Mouse (Mus musculus): ENCODE data around the gene Macf1. TPM values are rescaled to one million over a fixed set of nuclear protein-coding genes. Genes with fewer than 3 reads are reported as not detected.

Gene Macf1
- polyA plus RNA-seq, 1 experiment from 2014 or later, result 120 TPM

GRCm38 (mm10) chr4:123411006-123411731, 273.0 kb downstream of the Macf1 start:
- ATAC-seq (ENCODE audit: low FRiP score), result no peak; the same call in 1 of the 2 replicates
- peak overlapping the region; percentile 65 for H3K4me3 ChIP-seq (replicated peaks; ENCODE audit: low read length)

GRCm38 (mm10) chr4:123409752-123410151, 274.4 kb downstream of the Macf1 start:
- H3K36me3 ChIP-seq (replicated peaks; ENCODE audit: control insufficient read depth, insufficient read depth), result 0 out of 2 replicates have a peak, but pooled peaks cover 13% of the 10 kb centered on the region
- peaks cover 66% of the 10 kb centered on the region for H3K4me1 ChIP-seq (replicated peaks; ENCODE audit: control insufficient read depth, insufficient read depth, low read length)
- no peak overlapping the region for H3K9ac ChIP-seq
- H3K9me3 ChIP-seq (ENCODE audit: control insufficient read depth, low read length), result no peaks in the 10 kb centered on the region
- H3K27ac ChIP-seq, result 0 out of 2 replicates have a peak overlapping the region, but pooled peaks have one; percentile 9
- H3K4me2 ChIP-seq (replicated peaks), result peak overlapping the region; percentile 89; the same call in 1 of the 2 replicates
- ATAC-seq (ENCODE audit: low FRiP score), result no peak
- no peaks in the 10 kb centered on the region for H3K27me3 ChIP-seq (ENCODE audit: control insufficient read depth, insufficient read depth, low read length)
- no peak for DNase-seq (ENCODE audit: low spot score)
- no peak overlapping the region for H3K4me3 ChIP-seq (replicated peaks; ENCODE audit: low read length)
- 88% methylated on average over 1 of the region's 1 CpGs for WGBS

More at GRCm38 (mm10) chr4:123411006-123411731, 273.0 kb downstream of the Macf1 start:
- WGBS, result 2% methylated on average over 35 of the region's 36 CpGs
- no peaks in the 10 kb centered on the region for H3K9me3 ChIP-seq (ENCODE audit: control insufficient read depth, low read length)
- H3K4me2 ChIP-seq (replicated peaks), result peak overlapping the region; percentile 89
- peak overlapping the region; percentile 89 for H3K27ac ChIP-seq
- DNase-seq (ENCODE audit: low spot score), result peak; percentile 39
- H3K27me3 ChIP-seq (ENCODE audit: control insufficient read depth, insufficient read depth, low read length), result no peaks in the 10 kb centered on the region
- H3K9ac ChIP-seq, result peak overlapping the region; percentile 70
- 0 out of 2 replicates have a peak, but pooled peaks cover 13% of the 10 kb centered on the region for H3K36me3 ChIP-seq (replicated peaks; ENCODE audit: control insufficient read depth, insufficient read depth)
- H3K4me1 ChIP-seq (replicated peaks; ENCODE audit: control insufficient read depth, insufficient read depth, low read length), result peaks cover 52% of the 10 kb centered on the region

- H3K4me1 ChIP-seq (replicated peaks; ENCODE audit: control insufficient read depth, insufficient read depth, low read length), result peaks cover 72% of the 10 kb centered on the region
- WGBS, result 80% methylated on average over 3 of the region's 3 CpGs
- H3K27me3 ChIP-seq (ENCODE audit: control insufficient read depth, insufficient read depth, low read length), result no peaks in the 10 kb centered on the region
- ATAC-seq (ENCODE audit: low FRiP score) (no peak), DNase-seq (ENCODE audit: low spot score) (no peak)
- H3K9ac ChIP-seq, result no peak overlapping the region
- H3K9me3 ChIP-seq (ENCODE audit: control insufficient read depth, low read length), result no peaks in the 10 kb centered on the region
- no peak overlapping the region for H3K27ac ChIP-seq
- H3K36me3 ChIP-seq (replicated peaks; ENCODE audit: control insufficient read depth, insufficient read depth), result 0 out of 2 replicates have a peak, but pooled peaks cover 13% of the 10 kb centered on the region
- H3K4me2 ChIP-seq (replicated peaks), result peak overlapping the region; percentile 17; the same call in 1 of the 2 replicates
- H3K4me3 ChIP-seq (replicated peaks; ENCODE audit: low read length), result no peak overlapping the region
Measured at GRCm38 (mm10) chr4:123409034-123409692, 275.0 kb downstream of the Macf1 start.

GRCm38 (mm10) chr4:123407792-123408191, 276.4 kb downstream of the Macf1 start:
- no peaks in the 10 kb centered on the region for H3K27me3 ChIP-seq (ENCODE audit: control insufficient read depth, insufficient read depth, low read length)
- H3K4me1 ChIP-seq (replicated peaks; ENCODE audit: control insufficient read depth, insufficient read depth, low read length), result peaks cover 83% of the 10 kb centered on the region
- DNase-seq (ENCODE audit: low spot score), result no peak
- peak overlapping the region; percentile 36 for H3K4me2 ChIP-seq (replicated peaks)
- no peak overlapping the region for H3K4me3 ChIP-seq (replicated peaks; ENCODE audit: low read length)
- 0 out of 2 replicates have a peak, but pooled peaks cover 13% of the 10 kb centered on the region for H3K36me3 ChIP-seq (replicated peaks; ENCODE audit: control insufficient read depth, insufficient read depth)
- ATAC-seq (ENCODE audit: low FRiP score), result no peak
- peak overlapping the region; percentile 18; the same call in 1 of the 2 replicates for H3K9ac ChIP-seq
- WGBS, result 69% methylated on average over 6 of the region's 6 CpGs
- no peaks in the 10 kb centered on the region for H3K9me3 ChIP-seq (ENCODE audit: control insufficient read depth, low read length)
- 0 out of 2 replicates have a peak overlapping the region, but pooled peaks have one; percentile 36 for H3K27ac ChIP-seq

- Histone ChIP-seq H3K27ac (no peak overlapping the region), H3K9me3 (ENCODE audit: control insufficient read depth, low read length) (no peaks in the 10 kb centered on the region), H3K4me2 (replicated peaks) (peak overlapping the region; percentile 42; the same call in 1 of the 2 replicates), H3K4me3 (replicated peaks; ENCODE audit: low read length) (no peak overlapping the region), H3K27me3 (ENCODE audit: control insufficient read depth, insufficient read depth, low read length) (no peaks in the 10 kb centered on the region), H3K36me3 (replicated peaks; ENCODE audit: control insufficient read depth, insufficient read depth) (peaks cover 35% of the 10 kb centered on the region), H3K9ac (no peak overlapping the region), H3K4me1 (replicated peaks; ENCODE audit: control insufficient read depth, insufficient read depth, low read length) (peaks cover 70% of the 10 kb centered on the region)
- no peak for DNase-seq (ENCODE audit: low spot score)
- 0 out of 2 replicates have a peak, but pooled peaks have one; percentile 31 for ATAC-seq (ENCODE audit: low FRiP score)
- WGBS, result 44% methylated on average over 1 of the region's 1 CpGs
Measured at GRCm38 (mm10) chr4:123404056-123404455, 280.1 kb downstream of the Macf1 start.

- Histone ChIP-seq H3K4me1 (replicated peaks; ENCODE audit: control insufficient read depth, insufficient read depth, low read length) (peaks cover 52% of the 10 kb centered on the region), H3K4me3 (replicated peaks; ENCODE audit: low read length) (no peak overlapping the region), H3K27me3 (ENCODE audit: control insufficient read depth, insufficient read depth, low read length) (no peaks in the 10 kb centered on the region), H3K4me2 (replicated peaks) (no peak overlapping the region), H3K36me3 (replicated peaks; ENCODE audit: control insufficient read depth, insufficient read depth) (peaks cover 45% of the 10 kb centered on the region), H3K9ac (no peak overlapping the region), H3K27ac (no peak overlapping the region), H3K9me3 (ENCODE audit: control insufficient read depth, low read length) (no peaks in the 10 kb centered on the region)
- DNase-seq (ENCODE audit: low spot score) (no peak), ATAC-seq (ENCODE audit: low FRiP score) (no peak)
- 74% methylated on average over 1 of the region's 1 CpGs for WGBS
Measured at GRCm38 (mm10) chr4:123402244-123402643, 281.9 kb downstream of the Macf1 start.

GRCm38 (mm10) chr4:123401265-123401664, 282.9 kb downstream of the Macf1 start:
- no peak for DNase-seq (ENCODE audit: low spot score)
- H3K4me1 ChIP-seq (replicated peaks; ENCODE audit: control insufficient read depth, insufficient read depth, low read length), result peaks cover 43% of the 10 kb centered on the region
- H3K4me3 ChIP-seq (replicated peaks; ENCODE audit: low read length), result no peak overlapping the region
- peaks cover 54% of the 10 kb centered on the region for H3K36me3 ChIP-seq (replicated peaks; ENCODE audit: control insufficient read depth, insufficient read depth)
- no peak for ATAC-seq (ENCODE audit: low FRiP score)
- 74% methylated on average over 3 of the region's 3 CpGs for WGBS
- H3K9ac ChIP-seq, result no peak overlapping the region
- H3K4me2 ChIP-seq (replicated peaks), result no peak overlapping the region
- no peak overlapping the region for H3K27ac ChIP-seq
- H3K27me3 ChIP-seq (ENCODE audit: control insufficient read depth, insufficient read depth, low read length), result no peaks in the 10 kb centered on the region
- no peaks in the 10 kb centered on the region for H3K9me3 ChIP-seq (ENCODE audit: control insufficient read depth, low read length)

GRCm38 (mm10) chr4:123397643-123398434, 286.3 kb downstream of the Macf1 start:
- DNase-seq (ENCODE audit: low spot score), result no peak
- H3K36me3 ChIP-seq (replicated peaks; ENCODE audit: control insufficient read depth, insufficient read depth), result peaks cover 85% of the 10 kb centered on the region
- H3K9me3 ChIP-seq (ENCODE audit: control insufficient read depth, low read length), result no peaks in the 10 kb centered on the region
- no peak overlapping the region for H3K4me3 ChIP-seq (replicated peaks; ENCODE audit: low read length)
- no peak overlapping the region for H3K27ac ChIP-seq
- no peak overlapping the region for H3K4me2 ChIP-seq (replicated peaks)
- 93% methylated on average over 5 of the region's 5 CpGs for WGBS
- no peak for ATAC-seq (ENCODE audit: low FRiP score)
- no peaks in the 10 kb centered on the region for H3K27me3 ChIP-seq (ENCODE audit: control insufficient read depth, insufficient read depth, low read length)
- no peak overlapping the region for H3K9ac ChIP-seq
- peaks cover 10% of the 10 kb centered on the region for H3K4me1 ChIP-seq (replicated peaks; ENCODE audit: control insufficient read depth, insufficient read depth, low read length)
